Mouse (Mus musculus) bone marrow macrophage, adult 2 months (primary cell): ENCODE results near the gene Sik3.

Experiments used
- CTCF ChIP-seq: IDR thresholded peaks from 2 replicates; pipeline ENCODE4 v1.5.1; 2012; ENCODE audit warnings: low read depth, mild to moderate bottlenecking, low read length, moderate library complexity
- POLR2A ChIP-seq: IDR thresholded peaks from 2 replicates; pipeline ENCODE4 v1.6.1; 2012; ENCODE audit warnings: mild to moderate bottlenecking, low read depth, low read length, borderline replicate concordance

DNA sequence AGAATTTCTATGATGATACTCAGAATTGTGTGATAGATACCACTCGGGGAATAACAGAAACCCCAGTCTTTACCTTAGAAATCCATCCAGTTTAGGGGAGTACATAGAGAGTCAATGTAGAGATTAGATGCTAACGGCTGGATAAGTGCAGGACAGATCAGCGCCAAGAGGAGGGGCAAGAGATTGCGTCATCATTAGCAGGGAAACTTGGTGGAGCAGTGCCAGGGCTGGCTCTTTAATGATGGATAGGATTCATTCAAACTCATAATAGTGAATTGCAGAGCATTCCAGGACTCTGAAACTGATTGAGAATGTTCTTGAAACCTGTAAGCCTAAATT, 27.4 kb upstream of the Sik3 start:
- TF ChIP-seq CTCF, result no peak
- TF ChIP-seq POLR2A, result no peak
